Mouse (Mus musculus) brain, embryonic 14.5 days (tissue): ENCODE data around the gene Plac9a. TPM values are rescaled to one million over a fixed set of nuclear protein-coding genes. Genes with fewer than 3 reads are reported as not detected.

Experiments
- DNase-seq: peaks from one replicate; pipeline ENCODE4 v3.0.0-alpha.2; 2011; ENCODE audit warnings: low read depth
- CTCF ChIP-seq: fragments of 200-500 bp; IDR thresholded peaks from 2 replicates; pipeline ENCODE4 v1.5.1; 2012; ENCODE audit warnings: inconsistent platforms, mild to moderate bottlenecking, moderate library complexity, borderline replicate concordance; ENCODE audit not compliant: insufficient read depth, insufficient read length; ENCODE audit errors: extremely low read depth
- POLR2A ChIP-seq: fragments of 200-500 bp; IDR thresholded peaks from 2 replicates; pipeline ENCODE4 v1.6.1; 2012; ENCODE audit warnings: mild to moderate bottlenecking, inconsistent platforms, borderline replicate concordance; ENCODE audit not compliant: poor library complexity, insufficient read depth, insufficient read length, severe bottlenecking; ENCODE audit errors: extremely low read depth
- polyA plus RNA-seq: library from polyadenylated mRNA; depleted of rRNA; stranded (reverse); fragments of >200 nt; gene quantifications from 2 replicates; pipeline ENCODE4 v1.2.3, GENCODE M21; 2012

Plac9a gene
- polyA plus RNA-seq, 1 experiment, result not detected

GRCm38 (mm10) chr14:25872461-25873415, 30.2 kb downstream of the Plac9a start:
- peak; percentile 70 for DNase-seq
- TF ChIP-seq CTCF (no peak), POLR2A (no peak)

GRCm38 (mm10) chr14:25869135-25869878, 33.6 kb downstream of the Plac9a start:
- TF ChIP-seq POLR2A (no peak), CTCF (no peak)
- no peak for DNase-seq

DNA sequence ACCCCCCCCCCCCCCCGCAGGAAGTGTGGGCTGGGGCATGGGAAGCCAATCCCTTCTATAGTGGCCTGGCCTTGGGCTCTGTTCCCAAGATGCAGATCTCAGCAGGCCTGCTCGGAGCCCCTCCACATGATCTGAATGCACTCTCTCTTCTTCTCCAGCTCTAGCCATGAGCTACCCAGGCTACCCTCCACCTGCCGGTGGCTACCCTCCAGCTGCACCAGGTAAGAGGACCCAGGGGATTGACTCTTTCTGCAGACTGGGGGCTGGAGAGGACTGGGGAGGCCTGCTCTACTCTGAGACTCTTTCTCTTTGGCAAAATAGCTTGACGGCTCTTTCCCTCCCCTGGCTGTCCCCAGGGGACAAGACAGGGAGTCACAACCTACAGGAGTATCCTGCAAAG, 34.2 kb downstream of the Plac9a start:
- DNase-seq, result no peak
- TF ChIP-seq CTCF (no peak), POLR2A (no peak)

- no peak for TF ChIP-seq CTCF
- TF ChIP-seq POLR2A, result no peak
Observed at GRCm38 (mm10) chr14:25867834-25868233, 35.1 kb downstream of the Plac9a start.

GRCm38 (mm10) chr14:25866832-25867231, 36.1 kb downstream of the Plac9a start:
- TF ChIP-seq CTCF, result no peak
- no peak for TF ChIP-seq POLR2A
- DNase-seq, result no peak

More at GRCm38 (mm10) chr14:25867834-25868233, 35.1 kb downstream of the Plac9a start:
- no peak for DNase-seq

- no peak for DNase-seq
- TF ChIP-seq POLR2A (no peak), CTCF (no peak)
Observed at GRCm38 (mm10) chr14:25866384-25866783, 36.5 kb downstream of the Plac9a start.

GRCm38 (mm10) chr14:25865251-25865650, 37.6 kb downstream of the Plac9a start:
- TF ChIP-seq POLR2A, result no peak
- no peak for TF ChIP-seq CTCF
- no peak for DNase-seq

GRCm38 (mm10) chr14:25863721-25864120, 39.2 kb downstream of the Plac9a start:
- no peak for DNase-seq

GRCm38 (mm10) chr14:25861771-25862530, 40.9 kb downstream of the Plac9a start:
- DNase-seq, result no peak
- TF ChIP-seq CTCF, result no peak
- TF ChIP-seq POLR2A, result no peak

More at GRCm38 (mm10) chr14:25863721-25864120, 39.2 kb downstream of the Plac9a start:
- no peak for TF ChIP-seq POLR2A
- no peak for TF ChIP-seq CTCF

- DNase-seq, result no peak
- TF ChIP-seq POLR2A, result no peak
- TF ChIP-seq CTCF, result no peak
Observed at GRCm38 (mm10) chr14:25857940-25858339, 45.0 kb downstream of the Plac9a start.
